Mouse (Mus musculus): Measurements from ENCODE around the gene Slx4ip. TPM values are rescaled to one million over a fixed set of nuclear protein-coding genes. Genes with fewer than 3 reads are reported as not detected.

Gene Slx4ip
- polyA plus RNA-seq, 1 experiment from 2014 or later, result 5.3 TPM

GRCm38 (mm10) chr2:137079721-137080320 lies 188.8 kb downstream of the Slx4ip start:
- Histone ChIP-seq H3K4me3 (replicated peaks) (no peak overlapping the region), H3K4me1 (replicated peaks) (peaks cover 11% of the 10 kb centered on the region; the same call in 1 of the 2 replicates), H3K27me3 (replicated peaks) (no peaks in the 10 kb centered on the region), H3K4me2 (replicated peaks) (no peak overlapping the region), H3K27ac (no peak overlapping the region), H3K9me3 (no peaks in the 10 kb centered on the region), H3K9ac (no peak overlapping the region), H3K36me3 (peaks cover 4% of the 10 kb centered on the region; the same call in 1 of the 2 replicates)
- ATAC-seq, result 0 out of 2 replicates have a peak, but pooled peaks have one; percentile 28
- 33% methylated on average over 10 of the region's 10 CpGs for WGBS

- H3K9ac ChIP-seq, result no peak overlapping the region
- H3K4me2 ChIP-seq (replicated peaks), result no peak overlapping the region
- no peak overlapping the region for H3K27ac ChIP-seq
- ATAC-seq, result no peak
- H3K4me3 ChIP-seq (replicated peaks), result no peak overlapping the region
- peaks cover 11% of the 10 kb centered on the region; the same call in 1 of the 2 replicates for H3K4me1 ChIP-seq (replicated peaks)
- H3K27me3 ChIP-seq (replicated peaks), result no peaks in the 10 kb centered on the region
- WGBS, result 70% methylated on average over 6 of the region's 6 CpGs
- H3K9me3 ChIP-seq, result no peaks in the 10 kb centered on the region
- H3K36me3 ChIP-seq, result peaks cover 4% of the 10 kb centered on the region; the same call in 1 of the 2 replicates
These were observed 189.4 kb downstream of the Slx4ip start for GRCm38 (mm10) chr2:137080468-137080867.

GRCm38 (mm10) chr2:137081001-137081400 lies 190.0 kb downstream of the Slx4ip start:
- no peaks in the 10 kb centered on the region for H3K9me3 ChIP-seq
- no peak for ATAC-seq
- H3K4me2 ChIP-seq (replicated peaks), result no peak overlapping the region
- peaks cover 11% of the 10 kb centered on the region; the same call in 1 of the 2 replicates for H3K4me1 ChIP-seq (replicated peaks)
- WGBS, result 89% methylated on average over 7 of the region's 7 CpGs
- no peak overlapping the region for H3K27ac ChIP-seq
- H3K27me3 ChIP-seq (replicated peaks), result no peaks in the 10 kb centered on the region
- peaks cover 4% of the 10 kb centered on the region; the same call in 1 of the 2 replicates for H3K36me3 ChIP-seq
- H3K4me3 ChIP-seq (replicated peaks), result no peak overlapping the region
- no peak overlapping the region for H3K9ac ChIP-seq

- Histone ChIP-seq H3K36me3 (peaks cover 4% of the 10 kb centered on the region; the same call in 1 of the 2 replicates), H3K9me3 (no peaks in the 10 kb centered on the region), H3K4me2 (replicated peaks) (no peak overlapping the region), H3K9ac (no peak overlapping the region), H3K4me1 (replicated peaks) (peaks cover 11% of the 10 kb centered on the region; the same call in 1 of the 2 replicates), H3K4me3 (replicated peaks) (no peak overlapping the region), H3K27me3 (replicated peaks) (no peaks in the 10 kb centered on the region), H3K27ac (no peak overlapping the region)
- 85% methylated on average over 24 of the region's 24 CpGs for WGBS
- ATAC-seq, result no peak
These were observed 192.0 kb downstream of the Slx4ip start for GRCm38 (mm10) chr2:137082896-137083620.

GRCm38 (mm10) chr2:137085257-137085656 lies 194.2 kb downstream of the Slx4ip start:
- Histone ChIP-seq H3K4me3 (replicated peaks) (no peak overlapping the region), H3K9ac (no peak overlapping the region), H3K27me3 (replicated peaks) (no peaks in the 10 kb centered on the region), H3K36me3 (peaks cover 12% of the 10 kb centered on the region), H3K9me3 (no peaks in the 10 kb centered on the region), H3K4me2 (replicated peaks) (no peak overlapping the region), H3K4me1 (replicated peaks) (0 out of 2 replicates have a peak, but pooled peaks cover 5% of the 10 kb centered on the region), H3K27ac (no peak overlapping the region)
- 72% methylated on average over 8 of the region's 8 CpGs for WGBS
- no peak for ATAC-seq

- Histone ChIP-seq H3K4me3 (replicated peaks) (no peak overlapping the region), H3K27me3 (replicated peaks) (no peaks in the 10 kb centered on the region), H3K36me3 (peaks cover 12% of the 10 kb centered on the region), H3K4me2 (replicated peaks) (no peak overlapping the region), H3K9me3 (no peaks in the 10 kb centered on the region), H3K9ac (no peak overlapping the region), H3K27ac (no peak overlapping the region), H3K4me1 (replicated peaks) (no peaks in the 10 kb centered on the region)
- no peak for ATAC-seq
- 94% methylated on average over 14 of the region's 14 CpGs for WGBS
These were observed 195.8 kb downstream of the Slx4ip start for GRCm38 (mm10) chr2:137086621-137087395.

- H3K9ac ChIP-seq, result no peak overlapping the region
- H3K4me1 ChIP-seq (replicated peaks), result no peaks in the 10 kb centered on the region
- H3K27me3 ChIP-seq (replicated peaks), result no peaks in the 10 kb centered on the region
- H3K4me2 ChIP-seq (replicated peaks), result no peak overlapping the region
- no peak overlapping the region for H3K4me3 ChIP-seq (replicated peaks)
- WGBS, result 65% methylated on average over 6 of the region's 6 CpGs
- H3K27ac ChIP-seq, result no peak overlapping the region
- no peaks in the 10 kb centered on the region for H3K9me3 ChIP-seq
- no peak for ATAC-seq
- H3K36me3 ChIP-seq, result peaks cover 16% of the 10 kb centered on the region
These were observed 196.7 kb downstream of the Slx4ip start for GRCm38 (mm10) chr2:137087705-137088104.

- ATAC-seq, result no peak
- Histone ChIP-seq H3K4me3 (replicated peaks) (no peak overlapping the region), H3K4me1 (replicated peaks) (no peaks in the 10 kb centered on the region), H3K27me3 (replicated peaks) (no peaks in the 10 kb centered on the region), H3K9me3 (no peaks in the 10 kb centered on the region), H3K27ac (no peak overlapping the region), H3K36me3 (peaks cover 16% of the 10 kb centered on the region), H3K4me2 (replicated peaks) (no peak overlapping the region), H3K9ac (no peak overlapping the region)
- 73% methylated on average over 11 of the region's 11 CpGs for WGBS
These were observed 200.9 kb downstream of the Slx4ip start for GRCm38 (mm10) chr2:137091766-137092522.

DNA sequence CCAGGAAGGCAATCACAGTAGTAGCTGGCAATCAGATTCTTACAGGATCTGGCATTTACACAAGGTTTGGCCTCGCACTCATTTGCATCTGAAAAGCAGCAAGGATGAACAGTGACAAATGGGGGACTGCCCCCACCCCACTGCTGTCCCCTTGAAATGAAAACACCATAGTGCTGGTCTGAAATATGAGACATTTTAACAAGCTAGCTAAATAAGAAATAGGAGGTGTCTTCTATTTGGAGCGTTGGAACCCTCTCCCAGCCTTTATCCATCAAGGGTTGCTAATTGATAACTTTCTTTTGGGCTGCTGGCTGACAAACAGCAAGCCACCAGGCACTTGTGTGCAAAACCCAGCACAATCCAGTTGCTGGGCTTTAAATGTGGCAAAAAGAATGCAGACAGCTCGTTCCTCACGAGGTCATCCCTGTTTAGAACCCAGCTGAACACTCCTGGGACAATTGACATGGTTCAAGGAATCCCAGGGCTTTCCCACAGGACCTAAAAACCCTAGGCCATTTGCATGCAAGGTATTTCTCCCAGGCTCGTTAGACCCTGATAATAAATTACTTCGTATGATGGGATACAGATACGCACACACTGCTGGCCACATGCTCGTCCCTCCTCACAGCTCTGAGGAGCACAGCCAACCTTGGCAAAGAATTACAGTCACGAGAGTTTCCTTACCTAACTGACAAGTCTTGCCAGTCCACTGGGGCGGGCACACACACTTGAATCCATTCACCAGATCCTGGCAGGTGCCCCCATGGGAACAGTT lies 201.7 kb downstream of the Slx4ip start:
- Histone ChIP-seq H3K9ac (no peak overlapping the region), H3K27me3 (replicated peaks) (no peaks in the 10 kb centered on the region)
- 62% methylated on average over 10 of the region's 10 CpGs for WGBS

DNA sequence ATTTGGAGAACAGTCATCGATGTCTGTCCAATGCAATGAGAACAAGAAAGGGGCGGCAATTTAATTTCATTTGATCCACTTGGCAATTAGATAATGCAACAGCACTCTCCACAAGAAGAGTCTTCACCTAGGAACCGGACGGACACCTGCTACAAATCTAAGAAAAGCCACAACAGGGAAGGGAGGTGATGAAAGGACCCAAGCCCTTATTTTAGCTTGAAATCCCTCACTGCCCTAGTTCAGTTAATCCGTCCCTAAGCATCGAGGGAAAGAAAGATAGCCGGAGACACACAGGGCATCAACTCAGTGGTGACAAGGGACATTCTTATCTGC lies 202.2 kb downstream of the Slx4ip start:
- Histone ChIP-seq H3K27me3 (replicated peaks) (no peaks in the 10 kb centered on the region), H3K4me3 (replicated peaks) (no peak overlapping the region), H3K4me2 (replicated peaks) (no peak overlapping the region), H3K9me3 (no peaks in the 10 kb centered on the region), H3K36me3 (peaks cover 14% of the 10 kb centered on the region), H3K9ac (no peak overlapping the region), H3K4me1 (replicated peaks) (0 out of 2 replicates have a peak, but pooled peaks cover 3% of the 10 kb centered on the region), H3K27ac (no peak overlapping the region)
- ATAC-seq, result no peak
- WGBS, result 88% methylated on average over 7 of the region's 7 CpGs

More for the DNA sequence above, 201.7 kb downstream of the Slx4ip start:
- Histone ChIP-seq H3K4me1 (replicated peaks) (no peaks in the 10 kb centered on the region), H3K4me2 (replicated peaks) (no peak overlapping the region), H3K27ac (no peak overlapping the region), H3K4me3 (replicated peaks) (no peak overlapping the region), H3K36me3 (peaks cover 16% of the 10 kb centered on the region), H3K9me3 (no peaks in the 10 kb centered on the region)
- no peak for ATAC-seq

DNA sequence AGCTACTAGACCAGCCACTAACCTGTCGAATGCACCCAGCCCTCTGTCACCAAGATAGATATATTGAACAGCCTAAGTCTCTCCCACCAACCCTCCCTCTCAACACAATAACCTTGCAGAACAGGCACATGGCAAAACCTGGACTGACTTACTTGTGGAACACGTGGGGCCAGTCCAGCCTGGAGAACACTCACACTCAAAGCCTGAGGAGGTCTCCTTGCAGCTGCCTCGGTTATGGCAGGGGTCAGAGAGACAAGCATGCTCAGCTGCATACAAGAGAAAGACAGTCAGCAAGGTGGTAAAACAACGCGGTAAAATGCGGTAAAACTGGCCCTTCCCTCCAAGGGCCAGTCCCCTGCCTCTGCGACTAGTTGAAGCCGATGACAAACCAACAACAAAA lies 203.3 kb downstream of the Slx4ip start:
- 78% methylated on average over 8 of the region's 8 CpGs for WGBS
- H3K4me3 ChIP-seq (replicated peaks), result no peak overlapping the region
- H3K4me2 ChIP-seq (replicated peaks), result no peak overlapping the region
- H3K27me3 ChIP-seq (replicated peaks), result no peaks in the 10 kb centered on the region
- ATAC-seq, result no peak
- H3K27ac ChIP-seq, result no peak overlapping the region
- H3K4me1 ChIP-seq (replicated peaks), result 0 out of 2 replicates have a peak, but pooled peaks cover 5% of the 10 kb centered on the region
- H3K36me3 ChIP-seq, result peaks cover 8% of the 10 kb centered on the region
- no peak overlapping the region for H3K9ac ChIP-seq
- H3K9me3 ChIP-seq, result no peaks in the 10 kb centered on the region

Data from intestine, embryonic 15.5 days (tissue).